ENCODE assay signal across 11 mouse cellular contexts in the genomic region with DNA sequence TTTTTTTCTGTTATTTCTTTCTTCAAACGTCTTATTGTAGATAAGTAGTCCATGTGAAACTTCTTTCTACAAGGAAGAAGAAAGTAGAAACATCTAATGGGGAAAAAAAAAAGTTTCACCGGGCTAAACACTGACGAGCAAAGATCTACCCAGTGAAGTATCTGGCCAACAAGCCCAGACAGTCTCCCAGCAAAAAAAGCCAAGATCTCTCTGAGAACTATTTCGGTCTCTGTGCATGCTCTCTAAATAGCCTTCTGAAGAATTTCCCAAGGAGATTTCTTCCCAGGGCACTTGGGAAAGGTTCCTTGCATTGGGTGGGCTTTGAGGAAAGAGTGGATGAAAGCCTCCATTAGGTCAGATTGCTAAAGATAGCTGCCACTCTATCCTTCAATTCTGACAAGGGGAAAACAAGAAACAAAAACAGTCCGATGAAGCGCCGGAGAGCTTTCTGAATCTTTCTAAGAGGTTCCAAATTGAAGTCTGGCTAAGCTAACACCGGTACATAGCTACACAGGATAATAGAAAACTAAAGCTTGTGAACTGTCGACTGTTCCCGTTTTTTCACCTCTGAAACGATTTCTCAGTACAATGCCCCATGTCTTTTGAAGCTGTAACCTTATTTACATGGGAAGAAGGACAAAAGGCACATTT.
DNase-seq lines count a peak whose midpoint lies in the region; ATAC-seq and TF ChIP-seq lines count a peak whose summit lies in the region.
"Had no signal": no experiment of that assay in that cellular context is flagged by ENCODE, and none has a peak within 500 bp of the region (broad histone marks: within the 10 kb centered on the region; RNA-seq: fewer than 3 reads in every experiment).

No protein-coding gene starts in this region.

- H3K36me3 ChIP-seq in lung, embryonic 16.5 days (ENCODE audit: control insufficient read depth, insufficient read depth, low read length), result no peaks in the 10 kb centered on the region
- no peaks in the 10 kb centered on the region for H3K36me3 ChIP-seq in heart, embryonic 15.5 days

- H3K4me2 ChIP-seq in lung, embryonic 16.5 days (ENCODE audit: low read depth, low read length), result peak overlapping the region; percentile 1; the same call in 1 of the 2 replicates
- H3K4me2 ChIP-seq in heart, embryonic 15.5 days, result peak overlapping the region; percentile 61

- WGBS in lung, embryonic 16.5 days, result 35% methylated on average over 11 of the region's 11 CpGs
- 21% methylated on average over 11 of the region's 11 CpGs for WGBS in heart, embryonic 15.5 days
- WGBS in cerebellum, adult 2 months, result 74% methylated on average over 11 of the region's 11 CpGs

- H3K4me3 ChIP-seq in lung, embryonic 16.5 days (ENCODE audit: low read length), result no peak overlapping the region
- H3K4me3 ChIP-seq in heart, embryonic 15.5 days, result peak overlapping the region; percentile 39
- no peak overlapping the region for H3K4me3 ChIP-seq in cerebellum, adult 2 months (replicated peaks; ENCODE audit: insufficient read depth, low read depth, low read length)

- TF ChIP-seq CTCF in cerebellum, adult 2 months (IDR thresholded peaks at IDR 0.05; ENCODE audit: borderline replicate concordance, insufficient read depth, low read depth, low read length), result no peak

- no peaks in the 10 kb centered on the region for H3K4me1 ChIP-seq in lung, embryonic 16.5 days (replicated peaks; ENCODE audit: control insufficient read depth, insufficient read depth, low read length)
- no peaks in the 10 kb centered on the region for H3K4me1 ChIP-seq in heart, embryonic 15.5 days (replicated peaks)
- H3K4me1 ChIP-seq in cerebellum, adult 2 months (ENCODE audit: control insufficient read depth, insufficient read depth, low read length), result no peaks in the 10 kb centered on the region

- H3K9ac ChIP-seq in lung, embryonic 16.5 days (ENCODE audit: low read length), result no peak overlapping the region
- no peak overlapping the region for H3K9ac ChIP-seq in heart, embryonic 15.5 days

- ATAC-seq in frontal cortex, adult (ENCODE audit: low TSS enrichment), result peak; percentile 91
- ATAC-seq in lung, embryonic 16.5 days (ENCODE audit: low read depth), result no peak
- ATAC-seq in heart, embryonic 15.5 days (replicated peaks; ENCODE audit: insufficient number of reproducible peaks, insufficient read depth, low FRiP score, low read depth), result no peak

- TF ChIP-seq POLR2A in cerebellum, adult 2 months (IDR thresholded peaks at IDR 0.05; ENCODE audit: borderline replicate concordance, insufficient read depth, low read length), result no peak

- H3K27me3 ChIP-seq in lung, embryonic 16.5 days (ENCODE audit: control insufficient read depth, insufficient read depth, low read depth, low read length), result no peaks in the 10 kb centered on the region
- H3K27me3 ChIP-seq in heart, embryonic 15.5 days, result no peaks in the 10 kb centered on the region
- no peaks in the 10 kb centered on the region for H3K27me3 ChIP-seq in cerebellum, adult 2 months (ENCODE audit: control insufficient read depth, insufficient read depth, low read length)

- no peak for DNase-seq in frontal cortex, postnatal 25 days (ENCODE audit: low spot score in 2 of 2)
- no peak for DNase-seq in lung, postnatal 25 days (ENCODE audit: low spot score)
- peak; percentile 16 for DNase-seq in skeletal muscle tissue, adult 2 months (ENCODE audit: low read depth, low spot score)
- DNase-seq in urinary bladder, postnatal 25 days (ENCODE audit: low spot score), result no peak
- DNase-seq in cerebellum, adult 2 months, result no peak
- DNase-seq: adrenal gland, adult 8-10 months; B cell, adult 2 months; cerebellum, adult 9-11 months had no signal

- no peaks in the 10 kb centered on the region for H3K9me3 ChIP-seq in lung, embryonic 16.5 days (ENCODE audit: control insufficient read depth, low read length)
- H3K9me3 ChIP-seq in heart, embryonic 15.5 days (replicated peaks), result no peaks in the 10 kb centered on the region

- H3K27ac ChIP-seq in lung, embryonic 16.5 days (ENCODE audit: low read length), result no peak overlapping the region
- H3K27ac ChIP-seq in heart, embryonic 15.5 days, result no peak overlapping the region
- no peak overlapping the region for H3K27ac ChIP-seq in cerebellum, adult 2 months (ENCODE audit: insufficient read depth, low read length)
